Mouse (Mus musculus): ENCODE results near the gene Abcb8. TPM values are rescaled to one million over a fixed set of nuclear protein-coding genes. Genes with fewer than 3 reads are reported as not detected.
"Not testable (repeated sequence)": the region's sequence is repeated elsewhere in the genome, so short reads cannot be mapped to it uniquely, and the experiment has no call there.

Abcb8 gene
- polyA plus RNA-seq, 1 experiment from 2014 or later = 30.5 TPM

DNA sequence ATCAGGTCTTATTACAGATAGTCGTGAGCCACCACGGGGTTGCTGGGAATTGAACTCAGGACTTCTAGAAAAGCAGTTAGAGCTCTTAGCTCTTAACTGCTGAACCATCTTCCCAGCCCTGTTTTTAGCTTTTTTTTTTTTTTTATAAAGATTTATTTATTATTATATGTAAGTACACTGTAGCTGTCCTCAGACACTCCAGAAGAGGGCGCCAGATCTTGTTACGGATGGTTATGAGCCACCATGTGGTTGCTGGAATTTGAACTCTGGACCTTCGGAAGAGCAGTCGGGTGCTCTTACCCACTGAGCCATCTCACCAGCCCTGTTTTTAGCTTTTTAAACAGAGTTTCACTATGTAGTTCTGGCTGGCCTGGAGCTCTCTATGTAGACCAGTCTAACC, 2.8 kb downstream of the Abcb8 start:
- H3K9ac ChIP-seq; H3K9me3 ChIP-seq (replicated peaks); H3K4me3 ChIP-seq (replicated peaks); H3K27me3 ChIP-seq; DNase-seq; ATAC-seq (ENCODE audit: low read depth); H3K4me2 ChIP-seq; H3K27ac ChIP-seq: not testable (repeated sequence)
- peaks cover 19% of the 10 kb centered on the region for H3K36me3 ChIP-seq
- 74% methylated on average over 6 of the region's 6 CpGs for WGBS (ENCODE audit: insufficient replicate concordance)
- peaks cover 27% of the 10 kb centered on the region for H3K4me1 ChIP-seq (replicated peaks)

GRCm38 (mm10) chr5:24399686-24400085, 6.2 kb downstream of the Abcb8 start:
- Histone ChIP-seq H3K4me1 (replicated peaks) (peaks cover 20% of the 10 kb centered on the region), H3K9me3 (replicated peaks) (no peaks in the 10 kb centered on the region), H3K4me2 (no peak overlapping the region), H3K4me3 (replicated peaks) (no peak overlapping the region), H3K27ac (no peak overlapping the region), H3K27me3 (no peaks in the 10 kb centered on the region), H3K9ac (no peak overlapping the region), H3K36me3 (peaks cover 50% of the 10 kb centered on the region)
- WGBS (ENCODE audit: insufficient replicate concordance) = 77% methylated on average over 10 of the region's 10 CpGs
- ATAC-seq (ENCODE audit: low read depth) (no peak), DNase-seq (no peak)

DNA sequence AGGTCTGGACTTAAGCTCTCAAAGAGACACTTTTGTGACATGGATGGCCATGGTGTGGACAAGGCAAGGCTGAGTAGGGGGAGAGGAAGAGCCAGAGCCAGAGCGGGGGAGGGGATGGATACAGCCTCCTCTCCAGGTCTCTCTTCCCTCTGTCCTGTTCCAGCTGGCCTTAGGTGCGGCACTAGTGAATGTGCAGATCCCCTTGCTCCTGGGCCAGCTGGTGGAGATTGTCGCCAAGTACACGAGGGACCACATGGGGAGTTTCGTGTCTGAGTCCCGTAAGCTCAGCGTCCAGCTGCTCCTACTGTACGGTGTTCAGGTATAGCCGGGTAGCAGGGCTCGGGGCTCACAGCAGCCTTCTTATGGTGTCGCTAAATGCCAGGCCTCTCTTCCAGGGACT, 6.9 kb downstream of the Abcb8 start:
- H3K36me3 ChIP-seq = peaks cover 55% of the 10 kb centered on the region
- WGBS (ENCODE audit: insufficient replicate concordance) = 84% methylated on average over 11 of the region's 11 CpGs

DNA sequence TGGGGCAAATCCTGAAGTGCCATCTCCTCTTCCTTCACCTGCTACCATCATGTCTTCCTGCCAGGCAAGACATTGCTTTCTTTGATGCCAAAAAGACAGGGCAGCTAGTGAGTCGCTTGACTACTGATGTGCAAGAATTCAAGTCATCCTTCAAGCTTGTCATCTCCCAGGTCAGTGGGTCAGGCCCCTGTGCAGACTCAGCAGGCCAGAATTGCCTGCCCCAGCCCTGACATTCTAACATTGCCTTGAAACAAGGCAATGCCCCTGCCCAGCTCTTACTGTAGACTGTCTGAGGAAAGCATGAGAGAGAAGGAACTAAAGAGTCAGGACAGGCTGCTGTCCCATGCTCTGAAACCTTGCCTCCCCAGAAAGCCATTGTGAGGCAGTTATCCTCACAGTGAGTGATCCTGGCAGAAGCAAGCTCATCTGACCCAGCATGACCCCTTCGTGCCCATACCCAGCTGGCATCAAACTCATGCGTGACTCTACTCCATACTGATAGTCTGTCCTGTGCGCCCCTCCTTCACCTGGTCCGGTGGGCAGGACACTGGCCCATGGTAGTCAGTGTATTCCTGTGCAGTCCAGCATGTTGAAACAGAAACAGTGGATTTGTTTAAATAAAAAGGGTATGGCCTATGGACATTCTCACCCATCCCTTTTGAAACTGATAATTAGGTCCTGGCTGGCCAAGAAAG, 7.6 kb downstream of the Abcb8 start:
- Histone ChIP-seq H3K27me3 (no peaks in the 10 kb centered on the region), H3K36me3 (peaks cover 58% of the 10 kb centered on the region), H3K9ac (no peak overlapping the region), H3K4me1 (replicated peaks) (peaks cover 25% of the 10 kb centered on the region), H3K4me2 (no peak overlapping the region), H3K9me3 (replicated peaks) (no peaks in the 10 kb centered on the region), H3K27ac (no peak overlapping the region), H3K4me3 (replicated peaks) (no peak overlapping the region)
- DNase-seq (no peak), ATAC-seq (ENCODE audit: low read depth) (no peak)
- 75% methylated on average over 5 of the region's 5 CpGs for WGBS (ENCODE audit: insufficient replicate concordance)

More for the DNA sequence above, 6.9 kb downstream of the Abcb8 start:
- ATAC-seq (ENCODE audit: low read depth) (no peak), DNase-seq (no peak)
- Histone ChIP-seq H3K4me2 (no peak overlapping the region), H3K9ac (no peak overlapping the region), H3K4me3 (replicated peaks) (no peak overlapping the region), H3K9me3 (replicated peaks) (no peaks in the 10 kb centered on the region), H3K27ac (no peak overlapping the region), H3K4me1 (replicated peaks) (peaks cover 20% of the 10 kb centered on the region), H3K27me3 (no peaks in the 10 kb centered on the region)

- Histone ChIP-seq H3K4me1 (replicated peaks) (peaks cover 25% of the 10 kb centered on the region), H3K36me3 (peaks cover 63% of the 10 kb centered on the region), H3K27ac (no peak overlapping the region), H3K4me2 (no peak overlapping the region), H3K9ac (no peak overlapping the region), H3K27me3 (no peaks in the 10 kb centered on the region), H3K9me3 (replicated peaks) (no peaks in the 10 kb centered on the region), H3K4me3 (replicated peaks) (no peak overlapping the region)
- DNase-seq = no peak
- 78% methylated on average over 9 of the region's 9 CpGs for WGBS (ENCODE audit: insufficient replicate concordance)
- ATAC-seq (ENCODE audit: low read depth) = no peak
Measured at GRCm38 (mm10) chr5:24401969-24402368, 8.5 kb downstream of the Abcb8 start.

DNA sequence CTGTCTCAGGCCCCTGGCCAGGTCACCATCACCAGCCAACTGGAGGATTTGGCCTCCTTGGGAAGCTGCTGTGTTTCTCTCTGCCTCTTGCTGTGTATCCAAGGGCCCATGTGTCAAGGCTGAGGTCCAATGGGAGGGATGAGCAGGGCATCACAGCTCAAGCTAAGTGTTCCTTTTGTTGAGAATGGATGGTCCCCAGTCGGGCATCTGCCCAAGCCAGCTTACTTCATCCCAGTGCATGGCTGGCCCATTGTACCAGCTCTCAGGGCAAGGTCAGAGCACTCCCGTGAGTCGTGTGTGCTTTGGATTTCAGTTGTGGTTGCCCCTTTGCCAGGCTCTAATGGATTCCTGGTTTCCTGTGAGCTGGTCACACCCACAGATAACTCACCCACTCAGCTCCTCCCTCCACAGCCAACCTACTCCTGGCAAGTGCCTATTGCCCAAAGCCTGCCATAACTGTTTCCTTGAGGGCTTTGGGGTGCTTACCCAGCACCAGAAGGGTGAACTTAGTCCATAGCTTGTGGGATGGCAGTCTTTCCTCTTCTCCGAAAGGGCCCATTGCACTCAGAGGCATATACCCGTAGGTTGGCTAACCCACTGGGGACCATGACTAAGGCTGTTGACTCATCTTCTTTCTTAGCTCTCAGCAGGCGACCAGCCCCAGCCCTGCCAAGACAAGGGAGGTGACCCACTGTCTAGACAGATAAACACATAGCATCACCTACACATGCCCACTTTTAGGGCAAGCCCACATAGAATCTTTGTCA, 11.3 kb downstream of the Abcb8 start:
- no peak for ATAC-seq (ENCODE audit: low read depth)
- Histone ChIP-seq H3K4me2 (no peak overlapping the region), H3K9me3 (replicated peaks) (no peaks in the 10 kb centered on the region), H3K27ac (peak overlapping the region; percentile 2), H3K4me3 (replicated peaks) (no peak overlapping the region), H3K4me1 (replicated peaks) (peaks cover 22% of the 10 kb centered on the region), H3K9ac (no peak overlapping the region), H3K36me3 (peaks cover 73% of the 10 kb centered on the region), H3K27me3 (no peaks in the 10 kb centered on the region)
- 58% methylated on average over 6 of the region's 6 CpGs for WGBS (ENCODE audit: insufficient replicate concordance)
- DNase-seq = no peak

DNA sequence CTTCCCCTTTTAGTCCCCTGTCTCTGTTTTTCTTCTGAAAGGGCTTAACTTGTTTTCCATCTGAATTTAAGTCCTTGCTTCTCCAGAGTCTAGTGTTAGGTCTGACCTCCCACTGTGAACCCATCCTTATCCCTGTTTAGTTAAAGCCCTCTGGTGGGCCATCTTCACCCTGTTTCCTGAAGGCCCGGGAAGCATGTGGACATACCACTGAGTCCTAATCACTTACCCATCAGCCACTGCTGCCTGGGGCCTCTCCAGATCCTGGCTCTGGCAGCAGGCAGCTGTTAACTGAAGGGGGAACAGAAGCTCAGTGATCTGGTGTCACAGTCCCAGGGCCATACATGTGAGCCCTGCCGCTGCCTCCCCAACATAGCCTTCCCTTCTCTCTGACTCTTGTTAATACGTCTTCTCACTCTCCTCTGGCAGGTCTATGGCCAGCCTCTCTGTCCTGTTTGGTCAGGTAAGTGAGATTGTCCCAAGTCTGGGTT, 12.0 kb downstream of the Abcb8 start:
- 58% methylated on average over 3 of the region's 3 CpGs for WGBS (ENCODE audit: insufficient replicate concordance)
- H3K9ac ChIP-seq = no peak overlapping the region
- H3K27me3 ChIP-seq = no peaks in the 10 kb centered on the region
- no peaks in the 10 kb centered on the region for H3K9me3 ChIP-seq (replicated peaks)
- H3K4me3 ChIP-seq (replicated peaks) = no peak overlapping the region
- DNase-seq (no peak), ATAC-seq (ENCODE audit: low read depth) (no peak)
- H3K4me1 ChIP-seq (replicated peaks) = peaks cover 22% of the 10 kb centered on the region
- peaks cover 67% of the 10 kb centered on the region for H3K36me3 ChIP-seq
- no peak overlapping the region for H3K4me2 ChIP-seq
- H3K27ac ChIP-seq = peak overlapping the region; percentile 2; the same call in 1 of the 2 replicates

- DNase-seq (no peak), ATAC-seq (ENCODE audit: low read depth) (no peak)
- Histone ChIP-seq H3K9me3 (replicated peaks) (no peaks in the 10 kb centered on the region), H3K4me1 (replicated peaks) (peaks cover 22% of the 10 kb centered on the region), H3K36me3 (peaks cover 36% of the 10 kb centered on the region), H3K4me2 (no peak overlapping the region), H3K27me3 (peaks cover 27% of the 10 kb centered on the region), H3K9ac (no peak overlapping the region), H3K27ac (no peak overlapping the region), H3K4me3 (replicated peaks) (no peak overlapping the region)
- WGBS (ENCODE audit: insufficient replicate concordance) = 76% methylated on average over 13 of the region's 13 CpGs
Measured at GRCm38 (mm10) chr5:24408651-24409050, 15.2 kb downstream of the Abcb8 start.

- ATAC-seq (ENCODE audit: low read depth) (no peak), DNase-seq (no peak)
- H3K36me3 ChIP-seq = peaks cover 30% of the 10 kb centered on the region
- no peak overlapping the region for H3K4me3 ChIP-seq (replicated peaks)
- no peaks in the 10 kb centered on the region for H3K9me3 ChIP-seq (replicated peaks)
- H3K27me3 ChIP-seq = peaks cover 35% of the 10 kb centered on the region
- H3K4me1 ChIP-seq (replicated peaks) = peaks cover 15% of the 10 kb centered on the region
- no peak overlapping the region for H3K9ac ChIP-seq
- whole genome bisulfite sequencing (ENCODE audit: insufficient replicate concordance) = 75% methylated on average over 2 of the region's 2 CpGs
- no peak overlapping the region for H3K27ac ChIP-seq
- no peak overlapping the region for H3K4me2 ChIP-seq
Measured at GRCm38 (mm10) chr5:24409466-24409865, 16.0 kb downstream of the Abcb8 start.

DNA sequence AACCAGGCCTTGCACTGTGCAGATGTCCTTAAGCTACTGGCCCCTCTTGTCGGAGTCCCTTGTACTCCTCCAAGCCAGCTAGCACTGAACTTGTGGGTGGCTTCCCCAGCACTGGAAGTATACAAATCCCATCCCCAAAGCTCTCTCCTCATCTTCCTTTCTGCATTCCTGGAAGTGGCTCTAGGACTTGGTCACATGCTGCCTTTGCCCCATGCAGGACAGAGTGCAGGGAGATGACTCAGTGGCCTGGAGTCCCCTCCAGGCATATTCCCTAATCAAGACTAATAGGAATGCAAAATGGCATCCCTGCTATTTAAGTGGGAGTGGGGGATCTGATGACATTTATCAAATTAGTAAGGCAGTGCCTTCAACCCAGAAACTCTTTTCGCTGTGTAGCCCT, 18.6 kb downstream of the Abcb8 start:
- Histone ChIP-seq H3K4me2 (no peak overlapping the region), H3K27ac (no peak overlapping the region), H3K9me3 (replicated peaks) (no peaks in the 10 kb centered on the region), H3K9ac (no peak overlapping the region), H3K36me3 (peaks cover 10% of the 10 kb centered on the region), H3K27me3 (peaks cover 45% of the 10 kb centered on the region), H3K4me1 (replicated peaks) (peaks cover 3% of the 10 kb centered on the region; the same call in 1 of the 2 replicates), H3K4me3 (replicated peaks) (no peak overlapping the region)
- DNase-seq = no peak
- 69% methylated on average over 2 of the region's 2 CpGs for WGBS (ENCODE audit: insufficient replicate concordance)
- no peak for ATAC-seq (ENCODE audit: low read depth)

DNA sequence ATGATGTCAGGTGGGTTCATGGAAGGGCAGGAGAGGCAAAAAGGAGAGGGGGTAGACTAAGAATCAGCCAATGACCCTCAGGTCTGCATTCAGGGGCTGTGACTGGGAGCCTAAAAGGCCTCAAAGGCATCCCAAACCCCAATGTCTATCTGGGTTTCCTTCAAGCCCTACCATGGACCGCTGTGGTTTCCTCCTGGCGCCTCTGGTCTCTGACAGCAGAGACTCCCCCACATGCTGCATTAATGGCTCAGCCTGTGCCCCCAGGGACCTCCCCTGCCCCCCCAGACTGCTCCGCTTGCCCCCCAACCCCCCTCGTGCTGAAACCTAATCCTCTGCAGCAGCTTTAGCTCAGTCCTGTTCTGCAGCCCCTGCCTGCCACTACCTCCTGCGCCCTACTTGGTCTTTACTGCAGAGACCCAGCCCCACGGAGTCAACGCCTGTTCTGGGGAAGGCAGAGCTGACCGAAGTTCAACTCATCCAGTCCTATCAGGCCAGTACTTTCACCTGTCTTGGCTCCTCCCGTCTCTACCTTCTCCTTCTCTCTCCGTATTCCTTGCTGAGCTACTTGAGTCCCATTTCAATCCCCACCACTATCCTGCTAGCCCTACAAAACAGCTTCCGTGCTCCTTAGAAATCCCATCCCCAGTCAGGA, 19.7 kb downstream of the Abcb8 start, which contains the start of gene Asic3:
Gene Asic3, plus strand, starts transcription at position 351 of the 652 bp plus-strand sequence.
- DNase-seq (no peak), ATAC-seq (ENCODE audit: low read depth) (no peak)
- no peaks in the 10 kb centered on the region for H3K9me3 ChIP-seq (replicated peaks)
- no peak within 1 kb of the TSS for H3K9ac ChIP-seq
- H3K36me3 ChIP-seq = 0 out of 2 replicates have a peak, but pooled peaks cover under 1% of the 10 kb centered on the region
- no peak within 1 kb of the TSS for H3K4me3 ChIP-seq (replicated peaks)
- H3K27ac ChIP-seq = no peak within 1 kb of the TSS
- 32% methylated on average over 11 of the region's 11 CpGs for WGBS (ENCODE audit: insufficient replicate concordance)
- H3K4me2 ChIP-seq = no peak within 1 kb of the TSS
- peaks cover 3% of the 10 kb centered on the region; the same call in 1 of the 2 replicates for H3K4me1 ChIP-seq (replicated peaks)
- H3K27me3 ChIP-seq = peaks cover 45% of the 10 kb centered on the region

Data from liver, embryonic 13.5 days (tissue).